Mouse (Mus musculus) left cerebral cortex, postnatal 25 days (tissue): ENCODE data around the gene Olfr56. TPM values are rescaled to one million over a fixed set of nuclear protein-coding genes. Genes with fewer than 3 reads are reported as not detected.

ENCODE experiments used
- DNase-seq, 2 experiments: peaks; one replicate each; pipeline ENCODE4 v3.0.0; 2022; ENCODE audit warnings: low spot score in 2 of 2, mixed read lengths in 1 of 2
- intact Hi-C: fragments of 180-260 bp; cut with DNase I; formaldehyde crosslinking; loops from one replicate; pipeline ENCODE4 v1.15.1; 2025
- total RNA-seq, 2 experiments: library from RNA; stranded (reverse); gene quantifications; 2 replicates each; pipeline ENCODE4 v1.2.3; 2021

Gene Olfr56
- total RNA-seq, 2 experiments from 2014 or later = not detected

GRCm38 (mm10) chr11:49088990-49089652, 110.4 kb downstream of the Olfr56 start:
- intact Hi-C loops = no loop called here
- DNase-seq = no peak

GRCm38 (mm10) chr11:49089735-49090507, 111.2 kb downstream of the Olfr56 start:
- intact Hi-C loops = no loop called here
- DNase-seq = no peak

GRCm38 (mm10) chr11:49090551-49090950, 111.9 kb downstream of the Olfr56 start:
- DNase-seq = no peak
- intact Hi-C loops = no loop called here

GRCm38 (mm10) chr11:49091171-49091570, 112.5 kb downstream of the Olfr56 start:
- intact Hi-C loops = no loop called here
- no peak for DNase-seq

GRCm38 (mm10) chr11:49092053-49092586, 113.4 kb downstream of the Olfr56 start:
- intact Hi-C loops = no loop called here
- DNase-seq = no peak

GRCm38 (mm10) chr11:49092786-49093185, 114.1 kb downstream of the Olfr56 start:
- intact Hi-C loops = no loop called here
- no peak for DNase-seq

- no peak for DNase-seq
- intact Hi-C loops = no loop called here
Observed at GRCm38 (mm10) chr11:49093861-49094660, 115.4 kb downstream of the Olfr56 start.

- DNase-seq = no peak
- intact Hi-C loops = no loop called here
Observed at GRCm38 (mm10) chr11:49095367-49095766, 116.7 kb downstream of the Olfr56 start.

- intact Hi-C loops = loop anchor here (5.0 kb wide), 1 partner anchor 172 kb away; no protein-coding TSS in a partner anchor
- DNase-seq = no peak
Observed at GRCm38 (mm10) chr11:49100409-49100808, 121.7 kb downstream of the Olfr56 start.

- intact Hi-C loops = loop anchor here (5.0 kb wide), 1 partner anchor 171 kb away; no protein-coding TSS in a partner anchor
- DNase-seq = no peak
Observed at GRCm38 (mm10) chr11:49101500-49101899, 122.8 kb downstream of the Olfr56 start.

GRCm38 (mm10) chr11:49103047-49103693, 124.5 kb downstream of the Olfr56 start:
- DNase-seq = peak; percentile 84 to 89
- intact Hi-C loops = loop anchor here (1.0 to 5.0 kb wide), 2 partner anchors 169 to 229 kb away; no protein-coding TSS in a partner anchor

GRCm38 (mm10) chr11:49105752-49106151, 127.1 kb downstream of the Olfr56 start:
- no peak for DNase-seq
- intact Hi-C loops = loop anchor here (5.0 kb wide), 1 partner anchor 318 kb away; no protein-coding TSS in a partner anchor

- DNase-seq = no peak
- intact Hi-C loops = loop anchor here (5.0 kb wide), 1 partner anchor 321 kb away; no protein-coding TSS in a partner anchor
Observed at GRCm38 (mm10) chr11:49107650-49108537, 129.2 kb downstream of the Olfr56 start.

- intact Hi-C loops = loop anchor here (5.0 kb wide), 1 partner anchor 322 kb away; no protein-coding TSS in a partner anchor
- DNase-seq = peak in 1 of 2 experiments; percentile 44
Observed at GRCm38 (mm10) chr11:49108833-49109232, 130.1 kb downstream of the Olfr56 start.

GRCm38 (mm10) chr11:49111000-49111399, 132.3 kb downstream of the Olfr56 start:
- peak in 1 of 2 experiments; percentile 35 for DNase-seq
- intact Hi-C loops = no loop called here

- intact Hi-C loops = no loop called here
- peak; percentile 23 to 59 for DNase-seq
Observed at GRCm38 (mm10) chr11:49112624-49113219, 134.0 kb downstream of the Olfr56 start.

- intact Hi-C loops = no loop called here
Observed at GRCm38 (mm10) chr11:49114158-49114557, 135.5 kb downstream of the Olfr56 start.

GRCm38 (mm10) chr11:49114774-49115173, 136.1 kb downstream of the Olfr56 start, which contains the start of gene Olfr1396:
Olfr1396 (minus strand) TSS chr11:49114874.
- intact Hi-C loops = no loop called here
- DNase-seq = no peak

More at GRCm38 (mm10) chr11:49114158-49114557, 135.5 kb downstream of the Olfr56 start:
- no peak for DNase-seq
